Mouse (Mus musculus) embryonic facial prominence, embryonic 11.5 days (tissue): ENCODE data around the gene Ppp2r3c. TPM values are rescaled to one million over a fixed set of nuclear protein-coding genes. Genes with fewer than 3 reads are reported as not detected.
A peak's percentile ranks its signal among the peaks of the same experiment; 100 is the strongest.
"Not testable (repeated sequence)": the region's sequence is repeated elsewhere in the genome, so short reads cannot be mapped to it uniquely, and the experiment has no call there.

Experiments used
- ATAC-seq: fragments of 200-750 bp; cut with Nextera tagmentation; replicated peaks from 2 replicates; pipeline ENCODE4 v1.8.0; 2017; ENCODE audit warnings: low read depth; ENCODE audit not compliant: insufficient number of reproducible peaks, low FRiP score, low TSS enrichment
- DNase-seq: peaks from one replicate; pipeline ENCODE4 v3.0.0-alpha.2; 2015; ENCODE audit warnings: low spot score
- H3K27ac ChIP-seq: fragments of 300-500 bp; sonication (generic); replicated peaks from 2 replicates; pipeline ENCODE4 v1.5.1; 2014; ENCODE audit warnings: mild to moderate bottlenecking, low read depth, low read length, control low read depth
- H3K27me3 ChIP-seq: fragments of 300-500 bp; sonication (generic); 2 replicates; pipeline ENCODE4 v1.6.1; 2014; ENCODE audit warnings: mild to moderate bottlenecking, low read length, moderate library complexity, mixed read lengths; ENCODE audit not compliant: control insufficient read depth, insufficient read depth
- H3K36me3 ChIP-seq: fragments of 300-500 bp; sonication (generic); replicated peaks from 2 replicates; pipeline ENCODE4 v1.6.1; 2014; ENCODE audit warnings: low read depth, mild to moderate bottlenecking, low read length, moderate library complexity, mixed read lengths; ENCODE audit not compliant: control insufficient read depth, insufficient read depth
- H3K4me1 ChIP-seq: fragments of 300-500 bp; sonication (generic); 2 replicates; pipeline ENCODE4 v1.6.1; 2014; ENCODE audit warnings: low read length, mixed read lengths; ENCODE audit not compliant: control insufficient read depth, insufficient read depth
- H3K4me2 ChIP-seq: fragments of 300-500 bp; sonication (generic); 2 replicates; pipeline ENCODE4 v1.6.1; 2014; ENCODE audit warnings: low read depth, mild to moderate bottlenecking, control low read depth, low read length, moderate library complexity
- H3K4me3 ChIP-seq: fragments of 300-500 bp; sonication (generic); 2 replicates; pipeline ENCODE4 v1.5.1; 2014; ENCODE audit warnings: low read depth, low read length, control low read depth
- H3K9ac ChIP-seq: fragments of 300-500 bp; sonication (generic); replicated peaks from 2 replicates; pipeline ENCODE4 v1.6.1; 2014; ENCODE audit warnings: mild to moderate bottlenecking, control low read depth, low read length
- H3K9me3 ChIP-seq: fragments of 300-500 bp; sonication (generic); replicated peaks from 2 replicates; pipeline ENCODE4 v1.6.1; 2016; ENCODE audit warnings: mild to moderate bottlenecking, low read length, inconsistent platforms, mixed read lengths; ENCODE audit not compliant: control insufficient read depth
- WGBS: fragments of 180-500 bp; shearing (Covaris S2); extraction: QIAGEN DNeasy Blood & Tissue Kit; methylation state at CpG from one replicate; pipeline ENCODE4 v1.1.7; 2014; 5-methylcytosine and 5-hydroxymethylcytosine counted together
- polyA plus RNA-seq: library from polyadenylated mRNA; unstranded; fragments of >200 nt; fragmentation: Nextera tagmentation; extraction: Ambion mirVana; gene quantifications from 2 replicates; pipeline ENCODE4 v1.2.1, GENCODE M21; 2014

The Ppp2r3c gene
- 28.8 and 31.0 TPM in 2 replicates for polyA plus RNA-seq

- Histone ChIP-seq H3K27ac (peak within 1 kb of the TSS; percentile 57), H3K4me1 (no peaks in the 10 kb centered on the region), H3K4me2 (peak within 1 kb of the TSS; percentile 60), H3K9ac (peak within 1 kb of the TSS; percentile 80), H3K36me3 (no peaks in the 10 kb centered on the region), H3K4me3 (peak within 1 kb of the TSS; percentile 59), H3K27me3 (no peaks in the 10 kb centered on the region), H3K9me3 (no peaks in the 10 kb centered on the region)
- under 1% methylated on average over 55 of the region's 55 CpGs for WGBS
- DNase-seq (peak; percentile 95), ATAC-seq (peak; percentile 91)
Observed at GRCm38 (mm10) chr12:55302485-55303441, at the start of gene Ppp2r3c. TSS of gene Ppp2r3c (minus strand) at chr12:55302998.

- Histone ChIP-seq H3K9ac (no peak overlapping the region), H3K4me2 (no peak overlapping the region), H3K27ac (no peak overlapping the region), H3K4me1 (no peaks in the 10 kb centered on the region), H3K4me3 (no peak overlapping the region), H3K9me3 (no peaks in the 10 kb centered on the region), H3K27me3 (no peaks in the 10 kb centered on the region), H3K36me3 (no peaks in the 10 kb centered on the region)
- DNase-seq (no peak), ATAC-seq (no peak)
- WGBS: 82% methylated on average over 13 of the region's 13 CpGs
Observed at GRCm38 (mm10) chr12:55344583-55344982, 41.8 kb upstream of the Ppp2r3c start.

- Histone ChIP-seq H3K9ac (no peak overlapping the region), H3K27ac (no peak overlapping the region), H3K36me3 (no peaks in the 10 kb centered on the region), H3K4me1 (no peaks in the 10 kb centered on the region), H3K4me3 (no peak overlapping the region), H3K9me3 (no peaks in the 10 kb centered on the region), H3K27me3 (no peaks in the 10 kb centered on the region), H3K4me2 (no peak overlapping the region)
- 84% methylated on average over 11 of the region's 11 CpGs for WGBS
- no peak for DNase-seq
- no peak for ATAC-seq
Observed at GRCm38 (mm10) chr12:55343998-55344397, 41.2 kb upstream of the Ppp2r3c start.

GRCm38 (mm10) chr12:55343045-55343444, 40.2 kb upstream of the Ppp2r3c start:
- H3K4me2 ChIP-seq, H3K4me1 ChIP-seq, H3K27ac ChIP-seq, H3K9me3 ChIP-seq, H3K4me3 ChIP-seq, H3K9ac ChIP-seq, ATAC-seq, DNase-seq, H3K36me3 ChIP-seq, H3K27me3 ChIP-seq: not testable (repeated sequence)
- WGBS: 64% methylated on average over 1 of the region's 1 CpGs

GRCm38 (mm10) chr12:55338490-55338889, 35.7 kb upstream of the Ppp2r3c start:
- 96% methylated on average over 1 of the region's 2 CpGs for WGBS

GRCm38 (mm10) chr12:55333662-55334061, 30.9 kb upstream of the Ppp2r3c start:
- Histone ChIP-seq H3K9ac (no peak overlapping the region), H3K27me3 (no peaks in the 10 kb centered on the region), H3K27ac (no peak overlapping the region), H3K4me1 (no peaks in the 10 kb centered on the region), H3K4me2 (no peak overlapping the region), H3K9me3 (no peaks in the 10 kb centered on the region), H3K36me3 (no peaks in the 10 kb centered on the region), H3K4me3 (no peak overlapping the region)
- ATAC-seq: no peak
- no peak for DNase-seq
- WGBS: 83% methylated on average over 7 of the region's 7 CpGs

More at GRCm38 (mm10) chr12:55338490-55338889, 35.7 kb upstream of the Ppp2r3c start:
- not testable (repeated sequence) for H3K4me2 ChIP-seq, H3K4me1 ChIP-seq, DNase-seq, H3K36me3 ChIP-seq, H3K27me3 ChIP-seq, H3K9ac ChIP-seq, H3K4me3 ChIP-seq, ATAC-seq, H3K27ac ChIP-seq, H3K9me3 ChIP-seq

GRCm38 (mm10) chr12:55329351-55329750, 26.6 kb upstream of the Ppp2r3c start:
- Histone ChIP-seq H3K27me3 (no peaks in the 10 kb centered on the region), H3K4me1 (no peaks in the 10 kb centered on the region), H3K9ac (no peak overlapping the region), H3K4me2 (no peak overlapping the region), H3K4me3 (no peak overlapping the region), H3K9me3 (no peaks in the 10 kb centered on the region), H3K27ac (no peak overlapping the region), H3K36me3 (no peaks in the 10 kb centered on the region)
- ATAC-seq (no peak), DNase-seq (no peak)
- WGBS: 91% methylated on average over 7 of the region's 7 CpGs

GRCm38 (mm10) chr12:55328784-55329183, 26.0 kb upstream of the Ppp2r3c start:
- no peak for DNase-seq
- 87% methylated on average over 4 of the region's 4 CpGs for WGBS

More at GRCm38 (mm10) chr12:55328784-55329183, 26.0 kb upstream of the Ppp2r3c start:
- H3K27ac ChIP-seq: no peak overlapping the region
- no peak overlapping the region for H3K4me2 ChIP-seq
- H3K36me3 ChIP-seq: no peaks in the 10 kb centered on the region
- ATAC-seq: no peak
- no peaks in the 10 kb centered on the region for H3K4me1 ChIP-seq
- no peak overlapping the region for H3K4me3 ChIP-seq
- no peaks in the 10 kb centered on the region for H3K27me3 ChIP-seq
- no peak overlapping the region for H3K9ac ChIP-seq
- H3K9me3 ChIP-seq: no peaks in the 10 kb centered on the region
